Mouse (Mus musculus): ENCODE data around the gene Mvp.

Mvp gene

GRCm38 (mm10) chr7:126949403-126949792, 65.0 kb downstream of the Mvp start, which contains the start of gene Asphd1:
Asphd1 (minus strand) TSS chr7:126949582.
- DNase-seq = no peak

GRCm38 (mm10) chr7:126948626-126949025, 65.8 kb downstream of the Mvp start:
- DNase-seq = no peak

GRCm38 (mm10) chr7:126946530-126946929, 67.9 kb downstream of the Mvp start:
- no peak for DNase-seq

- no peak for DNase-seq
Observed at GRCm38 (mm10) chr7:126941801-126942200, 72.6 kb downstream of the Mvp start.

GRCm38 (mm10) chr7:126941171-126941570, 73.2 kb downstream of the Mvp start:
- no peak for DNase-seq
